Mouse (Mus musculus) spleen, adult 18-20 months (tissue): ENCODE results near the gene Sirt2.
A peak's percentile ranks its signal among the peaks of the same experiment; 100 is the strongest.

ENCODE experiments used
- DNase-seq, 2 experiments: peaks; one replicate each; pipeline ENCODE4 v3.0.0; 2022; ENCODE audit warnings: mixed read lengths in 2 of 2

Sirt2 gene

GRCm38 (mm10) chr7:28799994-28800393, 33.5 kb downstream of the Sirt2 start:
- DNase-seq: no peak

GRCm38 (mm10) chr7:28801451-28801850, 34.9 kb downstream of the Sirt2 start:
- DNase-seq: no peak

- no peak for DNase-seq
Observed at GRCm38 (mm10) chr7:28801901-28802670, 35.6 kb downstream of the Sirt2 start.

- DNase-seq: no peak
Observed at GRCm38 (mm10) chr7:28802846-28803588, 36.5 kb downstream of the Sirt2 start.

- DNase-seq: no peak
Observed at GRCm38 (mm10) chr7:28803756-28804155, 37.2 kb downstream of the Sirt2 start.

GRCm38 (mm10) chr7:28806869-28807268, 40.3 kb downstream of the Sirt2 start:
- no peak for DNase-seq

GRCm38 (mm10) chr7:28807641-28808220, 41.2 kb downstream of the Sirt2 start:
- DNase-seq: no peak

GRCm38 (mm10) chr7:28808221-28808941, 41.8 kb downstream of the Sirt2 start, which contains the start of gene Hnrnpl:
Gene Hnrnpl, plus strand, starts transcription at chr7:28808541.
- DNase-seq: no peak

GRCm38 (mm10) chr7:28808957-28809393, 42.4 kb downstream of the Sirt2 start:
- DNase-seq: peak; percentile 91 to 97

- DNase-seq: peak; percentile 54 to 69
Observed at GRCm38 (mm10) chr7:28809401-28810089, 43.0 kb downstream of the Sirt2 start.

- peak; percentile 97 to 98 for DNase-seq
Observed at GRCm38 (mm10) chr7:28810107-28811066, 43.9 kb downstream of the Sirt2 start.

GRCm38 (mm10) chr7:28811228-28811627, 44.7 kb downstream of the Sirt2 start:
- peak; percentile 91 to 92 for DNase-seq

GRCm38 (mm10) chr7:28811640-28812275, 45.2 kb downstream of the Sirt2 start:
- DNase-seq: no peak

GRCm38 (mm10) chr7:28812436-28812835, 45.9 kb downstream of the Sirt2 start:
- DNase-seq: no peak

GRCm38 (mm10) chr7:28812949-28813348, 46.4 kb downstream of the Sirt2 start:
- no peak for DNase-seq

- DNase-seq: no peak
Observed at GRCm38 (mm10) chr7:28814306-28815034, 47.9 kb downstream of the Sirt2 start.

- no peak for DNase-seq
Observed at GRCm38 (mm10) chr7:28815230-28815629, 48.7 kb downstream of the Sirt2 start.

- peak; percentile 60 to 61 for DNase-seq
Observed at GRCm38 (mm10) chr7:28816201-28816600, 49.7 kb downstream of the Sirt2 start.

GRCm38 (mm10) chr7:28816920-28817319, 50.4 kb downstream of the Sirt2 start:
- no peak for DNase-seq

GRCm38 (mm10) chr7:28817524-28817923, 51.0 kb downstream of the Sirt2 start:
- DNase-seq: no peak
